Mouse (Mus musculus): Measurements from ENCODE around the gene Zcwpw1. TPM values are rescaled to one million over a fixed set of nuclear protein-coding genes. Genes with fewer than 3 reads are reported as not detected.

Gene Zcwpw1
- polyA plus RNA-seq, 1 experiment from 2014 or later = 3.5 TPM

DNA sequence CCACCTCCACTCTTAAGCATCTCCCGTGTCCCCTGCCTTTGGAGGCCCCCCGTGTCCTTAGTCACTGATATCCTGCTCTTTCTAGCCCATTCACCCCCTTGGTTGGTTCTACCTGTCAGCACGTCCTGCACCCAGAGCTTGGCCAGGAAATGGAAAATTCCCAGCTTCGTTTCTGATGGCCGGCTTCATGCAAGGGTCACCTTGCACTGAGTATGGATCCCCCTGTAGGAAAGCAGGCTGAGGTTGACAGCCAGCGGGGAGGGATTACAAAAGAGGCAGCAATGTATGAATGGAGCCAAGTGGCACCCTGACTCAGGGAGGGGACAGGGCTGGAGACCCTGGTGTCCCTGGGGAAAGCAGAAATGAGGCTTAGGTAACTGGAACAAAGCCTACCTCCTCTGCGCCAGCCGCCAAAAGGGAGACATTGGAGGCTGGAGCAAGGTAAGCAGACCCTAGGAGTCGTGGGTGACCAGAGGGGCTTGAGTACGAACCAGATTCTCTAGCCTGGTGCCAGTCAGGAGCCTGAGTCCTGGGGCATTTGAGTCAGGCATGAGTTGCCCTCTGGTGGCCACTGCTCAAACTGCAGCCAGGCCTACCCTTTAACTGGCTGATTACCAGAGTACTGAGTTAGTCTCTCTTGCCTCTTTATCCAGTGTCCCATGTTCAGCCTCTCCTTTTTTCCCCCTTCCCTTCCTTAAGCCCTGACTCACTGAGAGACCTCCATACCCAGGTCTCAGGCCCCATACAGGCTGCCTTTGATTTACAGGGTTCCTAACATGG, 30.5 kb upstream of the Zcwpw1 start:
- 52% methylated on average over 10 of the region's 10 CpGs for WGBS (ENCODE audit: insufficient replicate concordance)
- ATAC-seq (ENCODE audit: low read depth) = peak; percentile 41; the same call in 1 of the 2 replicates
- H3K9ac ChIP-seq = no peak overlapping the region
- no peak overlapping the region for H3K27ac ChIP-seq
- peaks cover 73% of the 10 kb centered on the region for H3K36me3 ChIP-seq
- H3K27me3 ChIP-seq = no peaks in the 10 kb centered on the region
- H3K4me1 ChIP-seq (replicated peaks) = peaks cover 25% of the 10 kb centered on the region
- no peaks in the 10 kb centered on the region for H3K9me3 ChIP-seq (replicated peaks)
- DNase-seq = peak; percentile 71
- H3K4me2 ChIP-seq = no peak overlapping the region
- no peak overlapping the region for H3K4me3 ChIP-seq (replicated peaks)

- Histone ChIP-seq H3K27me3 (no peaks in the 10 kb centered on the region), H3K36me3 (peaks cover 65% of the 10 kb centered on the region), H3K9me3 (replicated peaks) (no peaks in the 10 kb centered on the region), H3K4me3 (replicated peaks) (no peak overlapping the region), H3K4me2 (no peak overlapping the region), H3K27ac (no peak overlapping the region), H3K9ac (no peak overlapping the region), H3K4me1 (replicated peaks) (peaks cover 24% of the 10 kb centered on the region)
- no peak for DNase-seq
- ATAC-seq (ENCODE audit: low read depth) = no peak
- WGBS (ENCODE audit: insufficient replicate concordance) = 87% methylated on average over 6 of the region's 6 CpGs
Observed at GRCm38 (mm10) chr5:137757887-137758286, 29.7 kb upstream of the Zcwpw1 start.

GRCm38 (mm10) chr5:137758921-137759534, 28.6 kb upstream of the Zcwpw1 start:
- no peaks in the 10 kb centered on the region for H3K9me3 ChIP-seq (replicated peaks)
- H3K27me3 ChIP-seq = no peaks in the 10 kb centered on the region
- no peak for DNase-seq
- WGBS (ENCODE audit: insufficient replicate concordance) = 88% methylated on average over 19 of the region's 19 CpGs
- H3K9ac ChIP-seq = no peak overlapping the region
- H3K4me2 ChIP-seq = no peak overlapping the region
- H3K4me3 ChIP-seq (replicated peaks) = no peak overlapping the region
- H3K4me1 ChIP-seq (replicated peaks) = peaks cover 24% of the 10 kb centered on the region
- H3K36me3 ChIP-seq = peaks cover 54% of the 10 kb centered on the region
- no peak for ATAC-seq (ENCODE audit: low read depth)
- no peak overlapping the region for H3K27ac ChIP-seq

DNA sequence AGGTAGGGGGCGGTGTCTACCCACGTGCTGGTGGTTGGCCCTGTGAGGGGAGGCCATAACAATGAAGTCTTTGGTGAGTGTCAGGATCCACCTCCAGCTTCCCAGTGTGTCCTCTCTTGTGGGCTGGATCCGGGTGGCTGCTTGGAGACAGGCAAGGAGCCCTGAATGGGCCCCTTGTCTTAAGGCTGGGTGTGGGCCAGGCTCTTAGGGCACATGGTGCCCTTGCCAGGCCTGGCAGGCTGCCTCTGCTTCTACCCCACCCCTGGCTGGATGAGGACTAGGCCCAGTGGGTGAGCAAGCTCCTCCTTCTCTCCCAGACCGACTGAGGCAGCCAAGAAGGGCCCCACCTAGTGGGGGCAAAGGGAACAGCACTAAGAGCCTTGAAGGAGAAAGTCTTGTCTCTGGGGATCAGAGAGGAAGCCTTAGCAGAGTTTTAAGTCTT, 27.6 kb upstream of the Zcwpw1 start:
- no peaks in the 10 kb centered on the region for H3K27me3 ChIP-seq
- peaks cover 48% of the 10 kb centered on the region for H3K36me3 ChIP-seq
- H3K27ac ChIP-seq = no peak overlapping the region
- H3K9ac ChIP-seq = 0 out of 2 replicates have a peak overlapping the region, but pooled peaks have one; percentile 4
- peaks cover 24% of the 10 kb centered on the region for H3K4me1 ChIP-seq (replicated peaks)
- H3K4me3 ChIP-seq (replicated peaks) = no peak overlapping the region
- DNase-seq (peak; percentile 75), ATAC-seq (ENCODE audit: low read depth) (peak; percentile 74)
- H3K9me3 ChIP-seq (replicated peaks) = no peaks in the 10 kb centered on the region
- H3K4me2 ChIP-seq = no peak overlapping the region
- 41% methylated on average over 4 of the region's 4 CpGs for WGBS (ENCODE audit: insufficient replicate concordance)

- no peak overlapping the region for H3K27ac ChIP-seq
- H3K27me3 ChIP-seq = no peaks in the 10 kb centered on the region
- no peak overlapping the region for H3K9ac ChIP-seq
- H3K4me2 ChIP-seq = no peak overlapping the region
- peaks cover 6% of the 10 kb centered on the region for H3K4me1 ChIP-seq (replicated peaks)
- DNase-seq (no peak), ATAC-seq (ENCODE audit: low read depth) (no peak)
- peaks cover 2% of the 10 kb centered on the region for H3K36me3 ChIP-seq
- H3K4me3 ChIP-seq (replicated peaks) = no peak overlapping the region
- no peaks in the 10 kb centered on the region for H3K9me3 ChIP-seq (replicated peaks)
- 53% methylated on average over 9 of the region's 9 CpGs for WGBS (ENCODE audit: insufficient replicate concordance)
Observed at GRCm38 (mm10) chr5:137764609-137765340, 22.8 kb upstream of the Zcwpw1 start.

DNA sequence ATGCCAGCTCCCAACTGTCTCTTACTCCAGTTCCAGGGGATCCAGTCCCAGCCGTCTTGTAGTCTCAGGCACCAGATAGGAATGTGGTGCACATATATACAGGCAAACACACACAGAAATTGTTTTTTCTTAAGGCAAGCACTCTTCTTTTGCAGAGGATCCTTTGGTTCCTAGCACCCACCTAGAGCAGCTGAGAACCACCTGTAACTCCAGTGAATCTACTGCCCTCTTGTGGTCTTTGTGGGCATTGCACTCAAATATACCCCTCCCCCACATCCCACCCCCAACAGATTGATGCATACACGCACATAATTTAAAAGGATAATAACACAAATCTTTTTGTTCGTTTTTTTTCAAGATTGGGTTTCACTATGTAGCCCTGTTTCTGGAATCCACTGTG, 21.3 kb upstream of the Zcwpw1 start:
- H3K4me2 ChIP-seq = no peak overlapping the region
- no peaks in the 10 kb centered on the region for H3K9me3 ChIP-seq (replicated peaks)
- 0 out of 2 replicates have a peak, but pooled peaks cover 2% of the 10 kb centered on the region for H3K4me1 ChIP-seq (replicated peaks)
- 52% methylated on average over 3 of the region's 3 CpGs for WGBS (ENCODE audit: insufficient replicate concordance)
- H3K27me3 ChIP-seq = no peaks in the 10 kb centered on the region
- H3K4me3 ChIP-seq (replicated peaks) = no peak overlapping the region
- H3K36me3 ChIP-seq = no peaks in the 10 kb centered on the region
- H3K9ac ChIP-seq = no peak overlapping the region
- no peak for ATAC-seq (ENCODE audit: low read depth)
- DNase-seq = no peak
- no peak overlapping the region for H3K27ac ChIP-seq

- no peak for ATAC-seq (ENCODE audit: low read depth)
- 58% methylated on average over 1 of the region's 1 CpGs for WGBS (ENCODE audit: insufficient replicate concordance)
Observed at GRCm38 (mm10) chr5:137768475-137768874, 19.1 kb upstream of the Zcwpw1 start.

GRCm38 (mm10) chr5:137770709-137771108, 16.9 kb upstream of the Zcwpw1 start:
- Histone ChIP-seq H3K9me3 (replicated peaks) (no peaks in the 10 kb centered on the region), H3K4me3 (replicated peaks) (no peak overlapping the region), H3K4me2 (no peak overlapping the region), H3K9ac (no peak overlapping the region), H3K27me3 (no peaks in the 10 kb centered on the region), H3K4me1 (replicated peaks) (peaks cover 26% of the 10 kb centered on the region), H3K27ac (no peak overlapping the region), H3K36me3 (no peaks in the 10 kb centered on the region)
- WGBS (ENCODE audit: insufficient replicate concordance) = 22% methylated on average over 2 of the region's 2 CpGs
- DNase-seq (peak; percentile 48), ATAC-seq (ENCODE audit: low read depth) (peak; percentile 56; the same call in 1 of the 2 replicates)

More at GRCm38 (mm10) chr5:137768475-137768874, 19.1 kb upstream of the Zcwpw1 start:
- no peak for DNase-seq
- Histone ChIP-seq H3K36me3 (no peaks in the 10 kb centered on the region), H3K27me3 (no peaks in the 10 kb centered on the region), H3K27ac (no peak overlapping the region), H3K9me3 (replicated peaks) (no peaks in the 10 kb centered on the region), H3K4me3 (replicated peaks) (no peak overlapping the region), H3K4me1 (replicated peaks) (peaks cover 19% of the 10 kb centered on the region), H3K4me2 (no peak overlapping the region), H3K9ac (no peak overlapping the region)

GRCm38 (mm10) chr5:137772755-137773154, 14.8 kb upstream of the Zcwpw1 start:
- no peak overlapping the region for H3K4me2 ChIP-seq
- peaks cover 44% of the 10 kb centered on the region for H3K4me1 ChIP-seq (replicated peaks)
- no peak overlapping the region for H3K4me3 ChIP-seq (replicated peaks)
- no peaks in the 10 kb centered on the region for H3K36me3 ChIP-seq
- H3K9ac ChIP-seq = no peak overlapping the region
- no peak for DNase-seq
- H3K9me3 ChIP-seq (replicated peaks) = no peaks in the 10 kb centered on the region
- no peak overlapping the region for H3K27ac ChIP-seq
- no peaks in the 10 kb centered on the region for H3K27me3 ChIP-seq
- no peak for ATAC-seq (ENCODE audit: low read depth)

DNA sequence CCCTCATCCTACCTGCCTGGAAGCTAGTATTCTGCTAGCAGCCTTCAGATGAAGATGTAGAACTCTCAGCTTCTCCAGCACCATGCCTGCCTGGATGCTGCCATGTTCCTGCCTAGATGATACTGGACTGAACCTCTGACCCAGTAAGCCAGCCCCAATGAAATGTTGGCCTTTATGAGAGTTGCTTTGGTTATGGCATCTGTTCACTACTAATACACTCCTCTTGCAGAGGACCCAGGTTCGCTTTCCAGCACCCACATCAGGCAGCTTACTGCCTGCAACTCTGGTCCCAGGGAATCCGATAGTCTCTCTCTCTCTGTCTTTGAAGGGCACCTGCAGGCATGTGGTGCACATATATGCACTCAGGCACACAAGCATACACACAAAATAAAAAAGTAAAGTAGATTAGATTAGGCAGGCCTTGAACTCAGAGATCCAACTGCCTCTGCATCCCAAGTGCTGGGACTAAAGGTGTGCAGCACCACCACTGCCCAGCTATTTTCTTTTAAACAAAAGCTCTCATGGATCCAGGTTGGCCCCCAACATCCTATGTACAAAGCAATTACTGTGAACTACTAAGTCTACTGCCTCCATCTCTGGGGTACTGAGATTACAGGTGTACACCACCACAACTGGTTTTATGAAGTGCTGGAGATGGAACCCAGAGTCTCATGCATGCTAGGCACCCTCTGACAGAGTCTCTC, 11.9 kb upstream of the Zcwpw1 start:
- ATAC-seq (ENCODE audit: low read depth) (no peak), DNase-seq (no peak)
- 90% methylated on average over 2 of the region's 2 CpGs for WGBS (ENCODE audit: insufficient replicate concordance)

More for the DNA sequence above, 11.9 kb upstream of the Zcwpw1 start:
- Histone ChIP-seq H3K27me3 (no peaks in the 10 kb centered on the region), H3K4me3 (replicated peaks) (no peak overlapping the region), H3K9ac (peak overlapping the region; percentile 22; the same call in 1 of the 2 replicates), H3K36me3 (peaks cover 8% of the 10 kb centered on the region), H3K4me2 (no peak overlapping the region), H3K4me1 (replicated peaks) (peaks cover 64% of the 10 kb centered on the region), H3K9me3 (replicated peaks) (no peaks in the 10 kb centered on the region), H3K27ac (peak overlapping the region; percentile 35; the same call in 1 of the 2 replicates)

All from liver, embryonic 13.5 days (tissue).